Mouse (Mus musculus): ENCODE results near the gene Tuba3b.

Tuba3b gene

DNA sequence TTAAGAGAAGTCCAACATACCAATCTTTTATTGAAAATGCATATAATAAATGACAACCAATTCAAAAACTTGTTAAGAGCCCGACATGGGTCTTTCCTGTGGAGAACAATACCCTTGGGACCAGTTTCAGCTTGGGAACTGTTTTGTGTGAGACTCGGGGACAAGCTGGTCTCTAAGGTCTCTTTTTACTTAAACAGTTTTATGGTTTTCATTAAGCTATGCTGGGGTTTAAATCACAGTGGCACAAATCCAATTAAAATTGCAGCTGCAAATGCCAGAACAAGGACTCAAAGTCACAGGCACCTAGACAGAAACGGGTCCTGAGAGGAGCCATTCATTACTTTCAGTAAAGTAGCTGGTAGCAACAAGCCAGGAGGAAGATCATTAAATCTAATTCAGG lies 10.4 kb upstream of the Tuba3b start:
- DNase-seq (ENCODE audit: low spot score in 2 of 2): no peak

- no peak for DNase-seq (ENCODE audit: low spot score in 2 of 2)
Observed at GRCm38 (mm10) chr6:145607746-145608145, 7.8 kb upstream of the Tuba3b start.

GRCm38 (mm10) chr6:145608693-145609092 lies 6.9 kb upstream of the Tuba3b start:
- no peak for DNase-seq (ENCODE audit: low spot score in 2 of 2)

- DNase-seq (ENCODE audit: low spot score in 2 of 2): no peak
Observed at GRCm38 (mm10) chr6:145610901-145611300, 4.7 kb upstream of the Tuba3b start.

- DNase-seq (ENCODE audit: low spot score in 2 of 2): no peak
Observed at GRCm38 (mm10) chr6:145612611-145613010, 2.9 kb upstream of the Tuba3b start.

GRCm38 (mm10) chr6:145614219-145614618 lies 1.3 kb upstream of the Tuba3b start, which contains the start of gene Lmntd1:
Gene Lmntd1 (minus strand): TSS chr6:145614319.
- no peak for DNase-seq (ENCODE audit: low spot score in 2 of 2)

DNA sequence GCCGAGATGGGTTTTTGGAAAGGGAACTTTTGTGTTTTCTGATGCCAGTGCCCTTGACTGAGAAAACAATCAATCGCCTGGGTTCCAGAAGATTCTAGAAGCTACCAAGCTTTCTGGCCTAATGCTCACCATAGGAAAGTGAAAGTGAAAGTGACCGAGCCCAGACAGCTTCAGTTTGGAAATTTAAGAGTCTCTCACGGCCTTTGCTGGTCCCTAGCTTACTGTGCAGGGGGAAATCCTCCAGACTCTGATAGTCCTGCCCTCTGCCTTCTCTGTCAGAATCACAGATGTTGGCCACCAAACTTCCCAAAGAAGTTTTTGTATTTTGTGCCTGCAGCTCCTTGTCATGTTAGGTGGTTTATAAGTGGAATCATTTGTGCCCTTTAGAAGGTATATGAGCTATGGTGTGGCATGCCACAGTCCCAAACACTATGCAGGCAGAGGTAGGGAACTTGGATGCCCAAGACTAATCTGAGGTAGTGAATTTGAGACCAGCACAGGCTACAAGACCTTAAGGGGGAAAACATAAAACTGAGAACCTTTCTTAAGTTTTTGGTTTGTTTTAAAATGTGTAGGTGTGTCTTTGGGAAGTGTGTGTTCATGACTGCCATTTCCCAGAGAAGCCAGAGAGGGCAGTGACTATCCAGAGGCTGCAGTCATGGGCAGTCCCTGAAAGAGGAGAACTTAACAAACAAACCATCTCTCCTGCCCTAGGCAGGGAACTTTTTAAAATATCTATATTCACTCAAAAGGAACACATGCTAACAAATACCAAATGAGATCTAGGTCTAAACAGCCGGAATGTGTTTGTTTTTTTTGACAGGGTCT lies 1.1 kb downstream of the Tuba3b start:
- DNase-seq (ENCODE audit: low spot score in 2 of 2): no peak

DNA sequence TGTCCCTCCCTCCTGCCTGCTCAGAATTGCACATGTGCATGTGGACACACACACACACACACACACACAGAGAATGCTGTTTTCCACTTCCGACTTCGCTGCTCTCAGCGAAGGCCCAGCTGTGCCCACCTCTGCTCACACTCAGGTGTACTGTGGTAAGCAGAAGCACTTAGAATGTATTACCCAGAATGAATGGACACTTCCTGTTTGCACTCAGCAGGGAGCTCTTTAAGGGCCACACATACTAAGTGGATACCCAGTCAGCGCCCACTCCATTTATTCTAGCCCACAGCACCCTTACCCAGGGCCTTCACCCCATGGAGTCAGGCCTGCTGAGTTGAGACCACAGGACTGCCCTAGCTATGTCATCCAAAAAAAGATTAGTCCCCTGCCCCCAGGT lies 7.6 kb downstream of the Tuba3b start:
- no peak for DNase-seq (ENCODE audit: low spot score in 2 of 2)

GRCm38 (mm10) chr6:145630269-145630668 lies 14.7 kb downstream of the Tuba3b start:
- DNase-seq (ENCODE audit: low spot score in 2 of 2): no peak

GRCm38 (mm10) chr6:145634454-145634853 lies 18.9 kb downstream of the Tuba3b start:
- no peak for DNase-seq (ENCODE audit: low spot score in 2 of 2)

GRCm38 (mm10) chr6:145636682-145637081 lies 21.1 kb downstream of the Tuba3b start:
- no peak for DNase-seq (ENCODE audit: low spot score in 2 of 2)

DNA sequence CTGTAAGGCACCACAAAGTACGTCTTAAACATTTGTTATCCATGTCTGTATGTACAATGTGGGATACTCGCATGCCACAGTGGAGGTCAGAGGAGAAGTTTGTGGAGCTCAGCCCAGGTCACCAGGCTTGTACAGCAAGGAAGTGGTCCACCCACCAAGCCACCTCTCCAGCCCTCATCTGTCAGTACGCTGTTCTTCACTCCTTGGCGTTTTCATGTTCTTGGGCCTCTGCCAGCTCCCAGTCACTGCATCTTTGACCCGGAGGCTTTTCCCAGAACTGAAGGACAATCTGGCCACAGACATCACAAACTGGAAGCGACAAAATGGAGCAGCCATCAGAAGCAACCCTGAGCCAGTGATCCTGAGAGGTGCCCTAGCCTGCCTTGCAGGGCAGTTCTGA lies 22.7 kb downstream of the Tuba3b start:
- DNase-seq (ENCODE audit: low spot score in 2 of 2): no peak

GRCm38 (mm10) chr6:145640971-145641506 lies 25.5 kb downstream of the Tuba3b start:
- no peak for DNase-seq (ENCODE audit: low spot score in 2 of 2)

- DNase-seq (ENCODE audit: low spot score in 2 of 2): no peak
Observed at GRCm38 (mm10) chr6:145651976-145652375, 36.4 kb downstream of the Tuba3b start.

DNA sequence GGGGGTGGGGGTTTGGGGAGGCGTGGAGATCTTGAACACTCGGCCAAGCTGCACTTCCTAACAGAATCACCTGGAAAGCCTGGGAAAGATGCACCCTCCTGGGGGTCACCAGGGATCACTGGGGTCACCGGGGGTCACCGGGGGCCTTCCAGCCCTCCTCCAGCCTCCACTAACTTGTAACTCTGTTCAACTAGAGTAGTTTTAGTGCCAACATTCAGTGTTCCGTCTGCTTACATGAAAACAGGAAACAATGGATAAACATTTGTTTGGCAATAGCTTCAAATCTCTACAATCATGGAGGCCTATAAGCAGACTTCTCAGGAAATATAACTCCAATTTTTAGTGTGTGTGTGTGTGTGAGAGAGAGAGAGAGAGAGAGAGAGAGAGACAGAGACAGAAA lies 37.4 kb downstream of the Tuba3b start:
- DNase-seq (ENCODE audit: low spot score in 2 of 2): no peak

- DNase-seq (ENCODE audit: low spot score in 2 of 2): no peak
Observed at GRCm38 (mm10) chr6:145653626-145654025, 38.1 kb downstream of the Tuba3b start.

GRCm38 (mm10) chr6:145654062-145654836 lies 38.7 kb downstream of the Tuba3b start:
- DNase-seq (ENCODE audit: low spot score in 2 of 2): no peak

- no peak for DNase-seq (ENCODE audit: low spot score in 2 of 2)
Observed at GRCm38 (mm10) chr6:145655678-145656077, 40.1 kb downstream of the Tuba3b start.

GRCm38 (mm10) chr6:145656740-145657591 lies 41.4 kb downstream of the Tuba3b start:
- no peak for DNase-seq (ENCODE audit: low spot score in 2 of 2)

DNA sequence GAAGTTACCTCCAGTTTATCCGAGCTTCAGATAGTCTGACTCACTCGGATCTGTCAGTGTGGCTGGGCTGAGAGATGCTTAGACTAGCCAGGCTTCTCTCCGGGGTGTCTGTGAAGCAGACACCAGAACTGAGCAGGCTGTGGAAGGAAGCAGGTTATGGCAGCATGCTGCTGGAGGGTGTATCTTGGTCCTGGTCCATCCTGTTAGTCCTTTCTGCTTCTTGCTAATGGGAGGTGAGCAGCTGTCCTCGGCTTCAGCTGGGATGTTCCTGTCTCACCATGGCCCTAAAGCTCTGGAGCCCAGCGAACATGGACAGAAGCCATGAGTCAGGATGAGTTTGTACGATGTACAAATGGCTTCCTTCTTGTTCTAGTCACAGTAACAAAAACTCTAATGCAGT lies 43.6 kb downstream of the Tuba3b start:
- no peak for DNase-seq (ENCODE audit: low spot score in 2 of 2)

DNA sequence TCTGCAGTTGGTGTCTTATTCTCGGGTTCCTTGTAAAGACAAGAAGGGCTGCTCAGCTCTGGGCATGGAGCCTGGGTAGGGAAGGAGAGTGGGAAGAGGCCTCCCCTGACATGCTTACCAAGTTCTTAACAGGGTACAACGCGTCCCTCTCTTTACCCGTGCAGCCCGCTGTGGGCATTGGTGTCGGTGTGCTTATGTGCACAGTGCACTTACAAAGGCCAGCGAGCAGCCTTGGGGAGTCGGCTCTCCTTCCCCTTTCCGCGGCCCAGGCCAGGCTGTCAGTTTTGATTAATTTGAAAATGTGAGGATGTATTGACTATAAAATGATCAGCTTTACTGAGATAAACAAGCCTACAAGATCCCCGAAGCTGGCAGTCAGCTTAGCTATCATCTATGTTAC lies 45.4 kb downstream of the Tuba3b start:
- DNase-seq (ENCODE audit: low spot score in 2 of 2): no peak

DNA sequence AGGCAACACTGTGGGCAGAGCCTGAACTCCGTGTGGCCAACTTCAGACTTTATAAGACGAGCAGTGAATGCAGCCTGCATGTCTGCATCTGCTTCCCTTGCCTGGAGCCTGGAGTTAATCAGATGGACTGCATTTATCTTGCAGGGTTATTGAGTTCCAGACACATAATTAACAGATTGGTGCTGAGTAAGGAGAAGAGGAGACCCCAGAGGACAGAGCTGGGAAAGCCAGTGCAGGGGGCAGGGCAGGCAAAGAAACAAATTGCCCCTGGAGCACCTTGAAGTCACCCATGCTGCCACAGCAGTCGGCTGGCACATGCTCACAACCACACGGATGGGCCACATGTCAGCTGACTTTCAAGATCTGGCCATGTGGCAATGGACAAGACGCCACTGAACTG lies 48.7 kb downstream of the Tuba3b start:
- no peak for DNase-seq (ENCODE audit: low spot score in 2 of 2)

Measured in spleen, postnatal 36 days (tissue).